Mouse (Mus musculus) liver, postnatal 0 days (tissue): ENCODE data around the gene C1qtnf7.

Experiments used
- CTCF ChIP-seq: sonication (generic); IDR thresholded peaks from 2 replicates; pipeline ENCODE4 v1.5.1; 2016; ENCODE audit warnings: antibody characterized with exemption, low read depth
- EP300 ChIP-seq: IDR thresholded peaks from 2 replicates; pipeline ENCODE4 v1.6.1; 2016; ENCODE audit warnings: antibody characterized with exemption, low read depth, mild to moderate bottlenecking

GRCm38 (mm10) chr5:43550444-43550843 is 35.1 kb downstream of the C1qtnf7 start:
- no peak for TF ChIP-seq CTCF
- no peak for TF ChIP-seq EP300
